Mouse (Mus musculus): ENCODE data around the gene Ifi206. TPM values are rescaled to one million over a fixed set of nuclear protein-coding genes. Genes with fewer than 3 reads are reported as not detected.
"Not testable (repeated sequence)": the region's sequence is repeated elsewhere in the genome, so short reads cannot be mapped to it uniquely, and the experiment has no call there.

The Ifi206 gene
- polyA plus RNA-seq (2015; fragmentation: Nextera tagmentation; extraction: Ambion mirVana): 0.17 and 0.46 TPM in 2 replicates

DNA sequence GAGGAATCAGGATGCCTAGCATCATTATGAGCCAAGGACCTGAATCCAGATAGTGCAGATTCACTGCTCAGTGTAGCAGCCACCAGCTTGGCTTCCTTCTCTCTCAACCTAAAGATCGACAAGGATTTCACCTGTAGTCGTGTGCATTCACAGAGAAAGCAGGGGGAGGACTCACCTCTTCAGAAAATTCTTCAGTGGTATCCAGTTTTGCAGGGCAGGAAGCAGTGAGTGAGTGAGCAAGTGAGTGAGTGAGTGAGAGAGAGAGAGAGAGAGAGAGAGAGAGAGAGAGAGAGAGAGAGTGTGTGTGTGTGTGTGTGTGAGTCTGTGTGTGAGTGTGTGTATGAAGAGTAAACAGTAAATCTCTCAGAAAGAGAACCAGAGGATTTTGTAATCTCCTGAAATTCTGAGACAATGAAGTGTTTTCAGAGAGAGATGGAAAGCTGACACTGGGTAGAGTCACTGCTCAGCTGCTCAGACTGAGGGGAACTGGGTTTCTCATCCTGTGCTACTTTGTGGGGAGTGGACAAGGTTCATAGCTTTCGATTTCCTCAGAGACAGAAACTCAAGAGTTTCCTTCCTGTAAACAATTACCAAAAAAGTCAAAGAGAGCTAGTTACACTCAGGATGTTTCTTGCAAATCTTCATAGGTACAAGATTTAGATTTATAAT lies at the start of gene Ifi206:
Gene Ifi206, minus strand, starts transcription at position 230 of the 669 bp plus-strand sequence.
- H3K27ac ChIP-seq (ENCODE audit: low read length); ATAC-seq (replicated peaks; ENCODE audit: extremely low read depth, insufficient read depth, low FRiP score): not testable (repeated sequence)
- 55% methylated on average over 3 of the region's 3 CpGs for WGBS

DNA sequence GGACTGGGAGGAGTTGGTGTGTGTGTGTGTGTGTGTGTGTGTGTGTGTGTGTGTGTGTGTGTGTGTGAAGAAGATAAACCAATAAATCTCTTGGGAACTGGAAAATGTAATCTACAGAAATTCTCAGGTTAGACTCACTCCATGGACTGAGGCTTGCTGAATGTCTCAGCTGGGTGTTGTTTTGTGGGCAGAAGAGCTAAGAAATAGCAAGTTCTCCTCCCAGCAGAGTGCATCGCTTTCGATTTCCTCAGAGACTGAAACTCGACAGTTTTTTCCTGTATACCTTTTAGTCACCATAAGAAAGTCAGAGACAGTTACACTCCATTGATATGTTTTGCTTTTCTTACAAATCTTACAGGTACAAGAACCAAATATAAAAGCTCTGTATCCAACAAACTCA lies 45.0 kb upstream of the Ifi206 start, which contains the start of gene Ifi214:
Gene Ifi214, minus strand, starts transcription at position 167 of the 400 bp plus-strand sequence.
- not testable (repeated sequence) for H3K9me3 ChIP-seq (replicated peaks; ENCODE audit: control insufficient read depth, low read length); H3K27ac ChIP-seq (ENCODE audit: low read length); H3K4me2 ChIP-seq (ENCODE audit: low read depth, low read length); H3K4me1 ChIP-seq (ENCODE audit: control insufficient read depth, insufficient read depth, low read length); H3K36me3 ChIP-seq (ENCODE audit: control insufficient read depth, insufficient read depth); ATAC-seq (replicated peaks; ENCODE audit: extremely low read depth, insufficient read depth, low FRiP score); H3K4me3 ChIP-seq (ENCODE audit: low read length); H3K9ac ChIP-seq (ENCODE audit: low read length); H3K27me3 ChIP-seq (ENCODE audit: control insufficient read depth, insufficient read depth, low read length)
- 91% methylated on average over 3 of the region's 3 CpGs for WGBS

More for the DNA sequence above, at the start of gene Ifi206:
- H3K9ac ChIP-seq (ENCODE audit: low read length); H3K4me1 ChIP-seq (ENCODE audit: control insufficient read depth, insufficient read depth, low read length); H3K4me3 ChIP-seq (ENCODE audit: low read length); H3K9me3 ChIP-seq (replicated peaks; ENCODE audit: control insufficient read depth, low read length); H3K27me3 ChIP-seq (ENCODE audit: control insufficient read depth, insufficient read depth, low read length); H3K4me2 ChIP-seq (ENCODE audit: low read depth, low read length); H3K36me3 ChIP-seq (ENCODE audit: control insufficient read depth, insufficient read depth): not testable (repeated sequence)

DNA sequence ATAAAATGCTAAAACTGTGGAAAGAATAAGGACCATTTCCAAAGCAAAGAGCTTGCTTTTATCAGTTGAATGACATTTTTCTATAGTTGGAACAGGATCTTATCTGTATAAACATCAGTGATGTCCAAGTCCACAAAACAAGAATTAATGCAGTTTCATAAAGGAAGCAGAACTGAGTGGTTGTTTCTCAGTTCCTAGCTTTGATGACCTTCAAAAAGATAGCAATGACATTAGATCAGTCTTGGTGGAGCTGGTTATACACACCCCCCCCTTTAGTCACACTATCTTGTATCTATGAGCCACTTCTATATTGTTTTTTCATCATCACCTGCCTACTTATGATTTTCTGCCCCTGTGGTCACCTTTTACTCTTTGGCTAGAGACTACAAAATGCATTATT lies 30.6 kb upstream of the Ifi206 start:
- Histone ChIP-seq H3K9me3 (replicated peaks; ENCODE audit: control insufficient read depth, low read length) (no peaks in the 10 kb centered on the region), H3K4me2 (ENCODE audit: low read depth, low read length) (no peak overlapping the region), H3K4me3 (ENCODE audit: low read length) (no peak overlapping the region), H3K9ac (ENCODE audit: low read length) (no peak overlapping the region), H3K4me1 (ENCODE audit: control insufficient read depth, insufficient read depth, low read length) (no peaks in the 10 kb centered on the region), H3K27me3 (ENCODE audit: control insufficient read depth, insufficient read depth, low read length) (no peaks in the 10 kb centered on the region), H3K27ac (ENCODE audit: low read length) (no peak overlapping the region), H3K36me3 (ENCODE audit: control insufficient read depth, insufficient read depth) (no peaks in the 10 kb centered on the region)
- no peak for ATAC-seq (replicated peaks; ENCODE audit: extremely low read depth, insufficient read depth, low FRiP score)

DNA sequence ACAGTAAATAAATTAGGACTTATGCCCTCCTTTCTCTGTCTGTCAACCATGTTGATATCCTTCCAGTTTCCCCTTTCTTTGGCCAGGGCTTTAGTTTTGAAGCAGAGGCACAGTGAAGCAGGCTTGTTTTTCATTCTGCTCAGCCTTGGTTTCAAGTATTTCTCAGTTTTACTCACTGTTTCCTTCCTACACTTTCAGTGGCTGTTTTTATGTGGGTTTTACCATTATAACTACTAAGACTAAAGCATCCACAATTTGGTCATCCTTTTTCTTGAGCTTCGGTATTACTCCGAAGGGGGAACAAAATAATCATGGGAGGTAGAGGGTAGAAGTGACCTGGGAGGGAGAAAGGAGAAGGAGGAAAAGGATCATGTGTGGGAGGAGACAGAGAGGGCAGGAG lies 19.8 kb upstream of the Ifi206 start:
- not testable (repeated sequence) for H3K4me2 ChIP-seq (ENCODE audit: low read depth, low read length); H3K4me1 ChIP-seq (ENCODE audit: control insufficient read depth, insufficient read depth, low read length); H3K36me3 ChIP-seq (ENCODE audit: control insufficient read depth, insufficient read depth); H3K27ac ChIP-seq (ENCODE audit: low read length); H3K9me3 ChIP-seq (replicated peaks; ENCODE audit: control insufficient read depth, low read length); ATAC-seq (replicated peaks; ENCODE audit: extremely low read depth, insufficient read depth, low FRiP score); H3K9ac ChIP-seq (ENCODE audit: low read length); H3K4me3 ChIP-seq (ENCODE audit: low read length); H3K27me3 ChIP-seq (ENCODE audit: control insufficient read depth, insufficient read depth, low read length)
- 84% methylated on average over 2 of the region's 2 CpGs for WGBS

DNA sequence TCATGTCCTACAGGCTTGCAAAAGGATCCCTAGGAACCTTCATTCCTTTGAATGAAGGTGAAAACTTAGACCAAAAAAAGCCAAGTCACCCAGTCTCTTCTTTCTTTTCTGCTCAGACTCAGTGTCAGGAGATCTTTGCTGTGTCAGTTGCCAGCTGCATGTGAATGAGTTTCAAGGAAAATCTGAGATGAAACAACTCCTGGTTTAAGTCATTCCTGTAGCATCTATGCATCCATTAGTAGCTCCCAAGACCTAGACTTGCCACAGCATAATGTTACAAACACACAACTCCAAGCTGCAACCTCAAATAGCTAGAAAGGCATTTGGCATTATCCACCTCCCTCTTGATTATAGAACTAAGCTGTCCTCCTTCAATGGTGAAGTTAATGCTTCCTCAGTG lies 642 bp upstream of the Ifi206 start:
- H3K4me2 ChIP-seq (ENCODE audit: low read depth, low read length); H3K4me3 ChIP-seq (ENCODE audit: low read length); H3K36me3 ChIP-seq (ENCODE audit: control insufficient read depth, insufficient read depth); H3K27ac ChIP-seq (ENCODE audit: low read length); H3K4me1 ChIP-seq (ENCODE audit: control insufficient read depth, insufficient read depth, low read length); ATAC-seq (replicated peaks; ENCODE audit: extremely low read depth, insufficient read depth, low FRiP score); H3K27me3 ChIP-seq (ENCODE audit: control insufficient read depth, insufficient read depth, low read length); H3K9me3 ChIP-seq (replicated peaks; ENCODE audit: control insufficient read depth, low read length); H3K9ac ChIP-seq (ENCODE audit: low read length): not testable (repeated sequence)

DNA sequence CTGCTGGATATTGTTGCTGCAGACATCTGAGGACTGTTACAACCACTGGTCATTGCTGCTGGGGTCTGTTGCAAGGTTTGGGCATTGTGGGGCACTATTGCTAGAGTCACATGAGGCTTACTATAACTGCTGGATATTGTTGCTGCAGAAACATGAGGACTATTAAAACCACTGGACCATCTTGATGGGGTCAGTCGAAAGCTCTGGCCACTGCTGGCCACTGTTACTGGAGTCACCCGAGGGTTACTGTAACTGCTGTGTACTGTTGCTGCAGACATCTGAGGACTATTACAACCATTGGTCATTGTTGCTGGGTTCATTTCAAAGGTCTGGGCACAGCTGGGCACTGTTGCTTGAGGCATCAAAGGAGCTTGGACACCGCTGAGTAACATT lies 9.7 kb downstream of the Ifi206 start:
- not testable (repeated sequence) for H3K36me3 ChIP-seq (ENCODE audit: control insufficient read depth, insufficient read depth); H3K4me1 ChIP-seq (ENCODE audit: control insufficient read depth, insufficient read depth, low read length); H3K9me3 ChIP-seq (replicated peaks; ENCODE audit: control insufficient read depth, low read length); ATAC-seq (replicated peaks; ENCODE audit: extremely low read depth, insufficient read depth, low FRiP score); H3K27ac ChIP-seq (ENCODE audit: low read length); H3K27me3 ChIP-seq (ENCODE audit: control insufficient read depth, insufficient read depth, low read length); H3K4me2 ChIP-seq (ENCODE audit: low read depth, low read length); H3K9ac ChIP-seq (ENCODE audit: low read length); H3K4me3 ChIP-seq (ENCODE audit: low read length)
- WGBS: 87% methylated on average over 3 of the region's 3 CpGs

DNA sequence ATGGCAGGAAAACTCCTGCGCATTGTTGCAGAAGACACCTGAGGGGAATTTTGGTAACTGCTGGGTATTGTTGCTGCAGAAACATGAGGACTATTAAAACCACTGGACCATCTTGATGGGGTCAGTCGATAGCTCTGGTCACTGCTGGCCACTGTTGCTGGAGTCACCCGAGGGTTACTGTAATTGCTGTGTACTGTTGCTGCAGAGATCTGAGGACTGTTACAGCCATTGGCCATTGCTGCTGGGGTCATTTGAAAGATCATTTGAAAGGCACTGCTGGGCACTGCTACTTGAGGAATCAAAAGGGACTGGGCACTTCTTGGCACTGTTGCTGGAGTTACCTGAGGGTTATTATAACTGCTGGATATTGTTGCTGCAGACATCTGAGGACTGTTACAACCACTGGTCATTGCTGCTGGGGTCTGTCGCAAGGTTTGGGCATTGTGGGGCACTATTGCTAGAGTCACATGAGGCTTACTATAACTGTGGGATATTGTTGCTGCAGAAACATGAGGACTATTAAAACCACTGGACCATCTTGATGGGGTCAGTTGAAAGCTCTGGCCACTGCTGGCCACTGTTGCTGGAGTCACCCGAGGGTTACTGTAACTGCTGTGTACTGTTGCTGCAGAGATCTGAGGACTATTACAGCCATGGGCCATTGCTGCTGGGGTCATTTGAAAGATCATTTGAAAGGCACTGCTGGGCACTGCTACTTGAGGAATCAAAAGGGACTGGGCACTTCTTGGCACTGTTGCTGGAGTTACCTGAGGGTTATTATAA lies 10.3 kb downstream of the Ifi206 start:
- not testable (repeated sequence) for H3K4me2 ChIP-seq (ENCODE audit: low read depth, low read length); ATAC-seq (replicated peaks; ENCODE audit: extremely low read depth, insufficient read depth, low FRiP score); H3K9ac ChIP-seq (ENCODE audit: low read length); H3K36me3 ChIP-seq (ENCODE audit: control insufficient read depth, insufficient read depth); H3K4me1 ChIP-seq (ENCODE audit: control insufficient read depth, insufficient read depth, low read length); H3K27me3 ChIP-seq (ENCODE audit: control insufficient read depth, insufficient read depth, low read length); H3K9me3 ChIP-seq (replicated peaks; ENCODE audit: control insufficient read depth, low read length); H3K4me3 ChIP-seq (ENCODE audit: low read length); H3K27ac ChIP-seq (ENCODE audit: low read length)
- WGBS: 82% methylated on average over 5 of the region's 5 CpGs

DNA sequence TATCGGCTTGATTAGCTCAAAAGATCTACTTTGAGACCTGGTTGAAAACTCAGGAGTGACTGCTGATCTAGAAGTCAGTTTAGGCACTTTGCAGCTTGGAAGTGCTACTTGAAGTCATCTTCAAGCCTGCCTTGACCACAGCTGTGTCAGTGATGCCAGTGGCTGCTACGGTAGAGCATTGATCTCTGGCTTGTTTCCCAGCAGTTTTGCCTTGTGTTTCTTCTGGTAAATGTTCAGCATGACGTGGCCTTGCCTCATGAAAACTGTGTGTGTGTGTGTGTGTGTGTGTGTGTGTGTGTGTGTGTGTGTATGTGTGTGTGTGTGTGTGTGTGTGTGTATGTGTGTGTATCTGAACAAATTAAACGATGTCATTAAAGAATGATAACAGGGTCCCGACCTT lies 34.1 kb downstream of the Ifi206 start:
- Histone ChIP-seq H3K4me2 (ENCODE audit: low read depth, low read length) (no peak overlapping the region), H3K36me3 (ENCODE audit: control insufficient read depth, insufficient read depth) (no peaks in the 10 kb centered on the region), H3K4me3 (ENCODE audit: low read length) (no peak overlapping the region), H3K4me1 (ENCODE audit: control insufficient read depth, insufficient read depth, low read length) (no peaks in the 10 kb centered on the region), H3K27me3 (ENCODE audit: control insufficient read depth, insufficient read depth, low read length) (no peaks in the 10 kb centered on the region), H3K27ac (ENCODE audit: low read length) (no peak overlapping the region), H3K9me3 (replicated peaks; ENCODE audit: control insufficient read depth, low read length) (no peaks in the 10 kb centered on the region), H3K9ac (ENCODE audit: low read length) (no peak overlapping the region)
- no peak for ATAC-seq (replicated peaks; ENCODE audit: extremely low read depth, insufficient read depth, low FRiP score)
- WGBS: 78% methylated on average over 5 of the region's 5 CpGs

DNA sequence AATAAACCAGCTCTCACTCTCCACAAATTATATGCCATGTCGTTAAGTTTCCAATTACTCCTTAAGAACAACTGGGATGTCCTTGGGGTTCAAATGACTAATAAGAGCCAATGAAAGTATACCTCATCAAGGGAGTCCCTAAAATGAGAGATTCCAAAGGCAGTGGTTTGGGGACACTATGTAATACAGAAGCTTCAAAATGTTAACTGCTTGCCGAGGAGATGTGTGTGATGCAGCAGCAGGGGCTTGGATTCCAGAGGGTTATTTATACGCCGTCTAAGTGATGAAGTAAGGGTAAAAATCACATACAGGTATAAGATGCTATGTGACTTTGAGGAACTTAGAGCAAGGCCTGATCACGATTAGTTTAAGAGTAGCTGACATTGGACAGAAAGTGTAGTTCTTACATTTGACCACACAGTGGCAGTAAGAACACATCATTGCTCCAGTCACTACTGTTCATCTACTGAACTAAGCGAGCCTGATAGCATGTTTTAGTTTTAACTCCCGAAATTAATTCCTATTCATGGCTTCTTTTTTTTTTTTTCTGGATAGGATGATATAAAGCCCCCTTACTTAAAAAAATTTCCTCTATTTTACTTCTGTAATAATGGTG lies 34.6 kb downstream of the Ifi206 start:
- ATAC-seq (replicated peaks; ENCODE audit: extremely low read depth, insufficient read depth, low FRiP score): peak; percentile 49; the same call in 1 of the 2 replicates
- Histone ChIP-seq H3K9me3 (replicated peaks; ENCODE audit: control insufficient read depth, low read length) (no peaks in the 10 kb centered on the region), H3K9ac (ENCODE audit: low read length) (no peak overlapping the region), H3K4me2 (ENCODE audit: low read depth, low read length) (no peak overlapping the region), H3K4me3 (ENCODE audit: low read length) (no peak overlapping the region), H3K36me3 (ENCODE audit: control insufficient read depth, insufficient read depth) (no peaks in the 10 kb centered on the region), H3K27ac (ENCODE audit: low read length) (no peak overlapping the region), H3K27me3 (ENCODE audit: control insufficient read depth, insufficient read depth, low read length) (no peaks in the 10 kb centered on the region), H3K4me1 (ENCODE audit: control insufficient read depth, insufficient read depth, low read length) (no peaks in the 10 kb centered on the region)
- 43% methylated on average over 7 of the region's 7 CpGs for WGBS

All from heart, embryonic 16.5 days (tissue).